Mouse (Mus musculus): ENCODE results near the gene Ldlrad2. TPM values are rescaled to one million over a fixed set of nuclear protein-coding genes. Genes with fewer than 3 reads are reported as not detected.
"Not testable (repeated sequence)": the region's sequence is repeated elsewhere in the genome, so short reads cannot be mapped to it uniquely, and the experiment has no call there.

The Ldlrad2 gene
- total RNA-seq (2022) = not detected

DNA sequence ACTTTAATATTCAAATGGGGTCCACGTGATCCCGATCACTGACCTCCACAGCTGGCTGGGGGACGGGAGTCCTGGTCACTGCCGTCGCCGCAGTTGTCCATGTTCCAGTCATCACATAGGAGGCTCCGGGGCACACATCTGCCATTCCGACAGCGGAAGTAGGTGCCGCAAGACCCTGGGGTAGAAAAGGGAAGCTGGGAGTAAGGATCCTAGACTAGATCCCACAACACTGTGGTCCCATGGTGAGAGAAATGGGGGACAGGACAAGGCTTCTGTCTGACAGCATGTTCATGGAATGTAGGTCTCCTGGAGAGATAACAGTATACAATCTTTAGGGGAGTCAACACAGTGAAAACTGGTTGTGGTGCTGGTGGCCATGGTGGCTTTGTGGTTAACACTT is at the start of gene Ldlrad2:
Ldlrad2 (minus strand) TSS at position 101 of the 400 bp plus-strand sequence.
- no peak for DNase-seq (ENCODE audit: low spot score in 2 of 2)

DNA sequence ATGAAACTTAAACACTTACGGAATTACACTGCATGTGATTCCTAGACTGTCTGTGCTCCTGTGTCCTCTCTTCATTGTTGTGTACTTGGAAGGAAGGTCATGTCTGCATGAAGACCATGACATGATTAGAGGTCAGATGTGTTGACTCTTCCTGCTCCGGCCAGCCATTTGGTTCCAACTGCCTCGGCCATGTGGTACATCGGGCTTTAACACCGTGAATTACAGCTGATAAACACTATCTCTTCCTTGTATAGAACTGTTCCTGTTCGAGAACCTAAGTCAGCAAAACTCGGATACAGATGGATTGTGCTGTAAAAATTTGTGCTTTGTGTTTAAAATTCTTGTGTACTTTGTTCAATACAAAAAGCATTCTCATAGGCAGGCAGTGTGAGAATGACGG is 48.5 kb upstream of the Ldlrad2 start:
- DNase-seq (ENCODE audit: low spot score in 2 of 2) = no peak

DNA sequence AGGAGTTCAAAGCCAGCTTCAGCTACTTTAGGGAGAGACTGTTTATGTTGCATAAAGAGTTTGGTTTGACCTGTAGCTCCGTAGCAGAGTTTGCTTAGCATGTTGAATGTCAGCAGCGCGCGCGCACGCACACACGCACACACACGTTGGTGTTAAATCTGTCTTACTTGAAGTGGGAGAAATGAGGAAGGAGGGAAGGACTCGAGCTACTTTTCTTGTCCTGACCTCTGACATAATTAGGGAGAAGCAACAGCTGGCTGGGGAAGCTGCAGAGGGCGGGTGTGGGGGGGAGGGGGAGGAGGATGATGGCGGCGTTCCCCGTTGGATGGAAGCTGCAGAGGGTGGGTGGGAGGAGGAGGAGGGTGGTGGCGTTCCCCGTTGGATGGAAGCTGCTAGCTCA is 35.9 kb upstream of the Ldlrad2 start:
- no peak for DNase-seq (ENCODE audit: low spot score in 2 of 2)

DNA sequence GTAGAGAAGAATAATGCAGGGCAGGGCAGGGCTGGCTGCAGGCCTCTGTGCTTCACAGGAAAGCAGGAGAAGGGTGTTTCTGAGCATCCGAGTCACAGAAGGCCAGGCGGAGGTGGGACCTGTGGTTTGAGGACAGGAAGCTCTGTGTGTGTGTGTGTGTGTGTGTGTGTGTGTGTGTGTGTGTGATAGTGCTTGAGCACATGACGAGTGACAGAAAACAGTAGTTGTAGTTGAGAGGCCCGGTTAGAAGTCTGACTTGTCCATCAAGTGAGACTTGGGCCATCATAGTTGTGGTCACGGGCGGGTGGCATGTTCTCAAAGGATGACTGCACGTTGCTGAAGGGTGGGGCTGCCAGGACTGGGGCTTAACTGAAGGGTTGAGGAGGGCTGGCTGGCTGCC is 35.3 kb upstream of the Ldlrad2 start:
- DNase-seq (ENCODE audit: low spot score in 2 of 2) = no peak

DNA sequence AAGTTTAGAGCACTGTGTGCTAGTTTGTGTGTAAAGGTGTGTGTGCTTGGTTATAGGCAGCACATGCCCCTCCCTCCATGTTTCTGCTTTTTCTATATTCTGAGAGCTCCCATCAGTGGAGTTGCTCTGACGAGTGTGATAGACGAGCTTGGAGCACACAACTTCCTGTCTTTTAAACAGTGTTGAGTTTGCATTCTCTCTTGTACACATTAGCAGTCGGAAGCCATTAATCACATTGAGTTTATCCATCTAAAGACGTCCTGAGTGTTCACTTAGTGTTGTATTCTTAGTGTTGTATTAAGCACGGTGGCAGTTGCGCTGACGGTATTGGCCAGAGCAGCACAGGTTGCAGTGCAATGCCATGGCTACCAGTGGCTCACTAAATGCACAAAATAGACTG is 34.9 kb upstream of the Ldlrad2 start:
- no peak for DNase-seq (ENCODE audit: low spot score in 2 of 2)

DNA sequence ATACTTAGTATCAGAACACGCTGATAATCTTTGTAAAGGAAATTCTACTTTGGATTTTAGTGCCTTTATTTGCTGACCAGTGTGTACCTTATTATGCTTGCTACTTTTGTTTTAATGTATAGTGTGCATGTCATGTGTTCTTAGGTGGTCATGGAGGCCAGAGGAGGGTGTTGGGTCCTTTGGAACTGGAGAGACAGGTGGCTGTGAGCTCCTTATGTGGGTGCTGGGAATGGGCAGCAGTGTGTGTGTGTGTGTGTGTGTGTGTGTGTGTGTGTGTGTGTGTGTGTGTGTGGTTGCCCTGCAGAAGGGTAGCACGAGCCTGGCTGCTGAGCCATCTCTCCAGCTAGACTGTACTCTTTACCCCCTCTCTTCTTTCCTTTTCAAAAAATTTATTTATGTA is 32.7 kb upstream of the Ldlrad2 start:
- no peak for DNase-seq (ENCODE audit: low spot score in 2 of 2)

DNA sequence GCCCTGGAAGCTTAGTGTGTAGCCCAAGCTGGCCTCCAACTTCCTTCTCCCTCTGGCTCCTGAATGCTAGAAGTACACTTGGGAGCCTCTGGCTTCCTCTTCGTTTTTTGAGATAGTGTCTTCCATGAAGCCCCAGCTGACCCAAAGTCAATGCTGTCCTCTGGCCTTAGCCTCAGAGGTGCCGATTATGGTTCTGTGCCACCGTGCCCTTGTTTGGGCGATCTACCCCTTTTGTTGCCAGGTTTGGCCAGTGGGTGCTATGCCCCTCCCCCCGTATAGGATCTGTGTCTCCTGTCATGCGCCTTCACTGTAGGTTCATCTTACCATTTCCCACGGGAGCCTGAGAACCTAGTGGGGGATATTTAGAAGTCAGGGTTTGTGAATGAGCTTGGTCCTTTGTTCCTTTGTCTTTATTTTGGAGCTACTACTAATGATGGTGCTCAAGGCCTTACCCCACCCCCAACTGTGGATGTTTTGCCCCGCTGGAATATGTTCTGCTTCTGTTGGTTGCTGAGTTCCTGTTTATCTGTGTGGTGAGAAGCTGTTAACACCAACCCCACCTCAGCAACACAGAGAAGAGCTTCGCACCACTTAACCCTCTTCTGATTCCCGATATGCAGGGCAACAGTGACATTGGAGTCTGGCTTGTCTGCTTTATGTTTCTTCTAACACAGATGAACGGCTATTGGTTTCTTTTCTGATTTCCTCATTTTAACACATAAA is 29.2 kb upstream of the Ldlrad2 start:
- no peak for DNase-seq (ENCODE audit: low spot score in 2 of 2)

DNA sequence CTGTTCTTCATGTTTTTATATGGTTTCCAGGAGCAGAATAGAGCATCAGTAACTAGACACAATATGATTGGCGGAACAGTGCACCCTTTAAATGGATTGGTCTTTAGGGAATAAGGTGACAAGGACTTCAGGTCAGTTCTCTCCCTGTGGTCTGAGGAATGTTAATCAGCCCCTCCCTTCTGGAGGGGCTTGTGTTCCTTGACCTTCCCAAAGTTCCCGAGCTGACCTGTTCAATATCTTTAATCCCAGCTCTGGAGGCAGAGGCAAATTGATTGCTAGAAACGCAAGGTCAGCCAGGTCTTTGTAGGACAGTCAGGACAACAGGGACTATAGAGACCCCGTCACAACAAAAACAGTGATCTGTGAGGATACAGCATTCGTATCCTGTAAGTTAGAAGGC is 24.2 kb upstream of the Ldlrad2 start:
- DNase-seq (ENCODE audit: low spot score in 2 of 2) = no peak

DNA sequence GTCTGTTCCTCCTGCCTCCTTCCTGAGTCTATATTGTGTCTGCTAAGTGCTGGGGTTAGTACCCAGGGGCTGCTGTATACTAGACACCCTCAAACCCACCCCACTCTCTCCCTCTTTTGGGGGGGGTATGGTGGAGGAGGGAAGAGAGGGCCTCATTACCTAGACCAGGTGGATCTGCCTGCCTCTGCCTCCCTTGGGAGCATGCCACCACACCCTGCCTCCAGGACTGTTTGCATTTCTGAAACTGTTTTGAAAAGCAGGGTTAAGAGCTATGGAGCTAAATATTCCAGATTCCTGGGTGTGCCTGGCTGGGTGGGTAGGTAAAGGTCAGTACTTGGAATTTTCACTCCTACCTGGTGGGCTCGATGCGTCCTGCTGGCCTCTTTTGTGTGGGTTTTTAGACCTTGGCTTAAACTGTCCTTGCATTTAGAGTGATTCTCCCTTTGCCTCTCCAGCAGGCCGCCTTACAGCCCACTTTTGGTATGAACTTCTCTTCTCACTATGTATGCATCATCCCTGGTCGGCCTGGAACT is 22.8 kb upstream of the Ldlrad2 start:
- no peak for DNase-seq (ENCODE audit: low spot score in 2 of 2)

DNA sequence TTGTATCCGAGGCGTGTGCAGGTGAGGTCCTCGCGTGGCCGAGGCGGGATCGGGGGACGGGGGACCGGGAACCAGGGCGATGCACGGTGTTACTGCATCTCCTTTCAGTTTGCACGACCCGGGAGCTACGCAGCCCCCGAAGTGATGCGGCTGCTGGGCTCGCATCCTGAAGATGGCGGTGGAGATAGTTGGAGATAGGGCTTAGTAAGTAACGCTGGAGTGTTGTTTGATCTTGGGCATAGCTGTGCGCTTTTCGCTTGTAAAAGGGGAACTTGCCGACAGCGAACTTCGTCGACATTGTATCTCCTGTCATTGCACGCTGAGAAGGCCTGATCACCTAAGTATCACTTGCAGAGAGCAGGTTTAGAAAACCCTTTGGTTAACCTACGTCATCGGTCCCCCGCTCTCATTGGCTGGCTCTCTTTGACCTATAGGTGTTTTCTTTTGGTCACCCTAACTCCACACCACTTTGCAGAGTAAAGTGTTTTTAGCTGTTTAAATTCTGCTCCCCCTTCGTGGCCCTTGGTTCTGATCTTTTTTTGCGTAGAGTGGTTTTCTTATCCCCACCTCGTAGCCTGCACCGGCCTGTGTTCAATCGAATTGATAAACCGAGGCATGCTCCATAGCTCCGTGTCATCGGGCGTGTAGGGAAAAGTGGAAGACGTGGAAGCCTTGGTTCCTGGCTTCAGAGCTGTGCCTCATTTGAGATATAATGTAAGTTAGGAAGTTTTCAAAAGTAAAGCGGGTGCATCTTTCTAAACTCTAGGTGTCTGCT is 20.3 kb upstream of the Ldlrad2 start:
- no peak for DNase-seq (ENCODE audit: low spot score in 2 of 2)

DNA sequence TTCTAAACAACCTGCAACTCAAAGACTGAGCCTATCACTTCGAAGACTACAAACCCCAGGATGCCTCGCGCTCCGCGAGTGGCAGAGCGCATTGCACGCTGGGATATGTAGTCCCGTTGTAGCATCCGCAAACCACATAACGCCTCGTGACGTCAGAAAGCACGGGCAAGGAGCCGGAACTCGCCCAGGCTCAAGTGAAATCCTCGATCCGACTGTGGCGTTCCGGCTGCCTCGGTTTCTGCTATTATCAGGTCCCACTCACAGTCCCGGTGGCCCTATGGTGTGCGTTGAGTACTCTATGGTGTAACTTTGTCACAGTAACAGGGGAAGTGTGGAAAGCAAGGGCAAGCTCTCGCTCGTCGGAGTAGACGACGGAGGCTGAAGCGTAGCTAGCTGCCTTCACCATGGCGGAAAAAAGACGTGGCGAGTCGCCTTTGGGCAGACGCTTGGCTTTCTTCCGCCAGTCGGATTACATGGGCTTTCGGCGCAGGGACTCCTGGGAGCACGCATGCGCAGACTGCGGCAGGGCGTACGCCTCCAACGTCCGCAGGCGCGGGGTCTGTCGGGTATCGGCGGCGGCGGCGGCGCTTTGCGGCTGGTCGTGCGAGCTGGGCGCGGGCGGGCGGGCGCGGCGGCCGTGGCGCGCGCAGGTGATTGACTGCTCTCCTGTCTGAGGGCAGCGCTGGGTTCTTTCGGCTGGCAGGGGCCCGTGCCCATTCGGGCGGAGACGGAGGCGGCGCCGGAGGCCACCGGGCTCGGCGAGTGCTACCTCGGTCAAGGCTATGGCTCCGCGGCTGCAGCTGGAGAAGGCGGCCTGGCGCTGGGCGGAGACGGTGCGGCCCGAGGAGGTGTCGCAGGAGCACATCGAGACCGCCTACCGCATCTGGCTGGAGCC is 19.5 kb upstream of the Ldlrad2 start, which contains the start of gene Usp48:
Usp48 (plus strand) TSS at position 155 of the 895 bp plus-strand sequence.
- DNase-seq (ENCODE audit: low spot score in 2 of 2) = peak; percentile 96 to 97

DNA sequence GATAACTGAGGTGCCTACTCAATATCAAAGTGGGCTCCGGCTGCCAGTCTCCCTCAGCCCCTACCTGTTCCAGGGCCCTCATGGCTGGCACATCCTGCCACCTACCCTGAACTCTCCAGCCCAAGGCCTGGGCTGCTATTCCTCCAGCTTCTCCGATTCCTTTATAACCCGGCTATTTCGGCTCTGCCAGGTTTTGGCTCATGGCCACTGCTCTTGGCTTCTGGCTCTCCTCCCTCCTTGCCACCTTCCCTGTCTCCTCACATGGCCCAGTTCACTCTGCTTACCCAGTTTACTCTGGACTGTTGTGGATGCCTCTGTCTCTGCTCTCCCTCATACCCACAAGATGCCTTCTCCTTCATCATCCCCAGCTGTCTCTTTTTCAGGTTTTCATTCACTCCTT is 16.6 kb upstream of the Ldlrad2 start:
- DNase-seq (ENCODE audit: low spot score in 2 of 2) = peak; percentile 53 to 73

DNA sequence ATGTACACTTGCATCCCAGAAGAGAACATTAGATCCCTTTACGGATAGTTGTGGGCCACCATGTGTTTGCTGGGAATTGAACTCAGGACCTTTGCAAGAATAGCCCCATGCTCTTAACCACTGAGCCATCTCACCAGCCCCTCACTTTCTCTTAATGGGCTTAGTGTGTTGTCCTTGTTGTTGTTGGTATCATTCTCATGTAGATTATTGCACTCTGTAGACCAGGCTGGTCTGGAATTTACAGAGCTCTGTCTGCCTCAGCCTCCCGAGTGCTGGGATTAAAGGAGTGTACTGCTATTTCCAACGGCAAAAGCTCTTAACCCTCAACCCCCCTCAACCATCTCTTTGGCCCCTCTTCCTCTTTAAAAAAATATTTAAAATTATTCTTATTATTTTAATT is 15.2 kb upstream of the Ldlrad2 start:
- no peak for DNase-seq (ENCODE audit: low spot score in 2 of 2)

DNA sequence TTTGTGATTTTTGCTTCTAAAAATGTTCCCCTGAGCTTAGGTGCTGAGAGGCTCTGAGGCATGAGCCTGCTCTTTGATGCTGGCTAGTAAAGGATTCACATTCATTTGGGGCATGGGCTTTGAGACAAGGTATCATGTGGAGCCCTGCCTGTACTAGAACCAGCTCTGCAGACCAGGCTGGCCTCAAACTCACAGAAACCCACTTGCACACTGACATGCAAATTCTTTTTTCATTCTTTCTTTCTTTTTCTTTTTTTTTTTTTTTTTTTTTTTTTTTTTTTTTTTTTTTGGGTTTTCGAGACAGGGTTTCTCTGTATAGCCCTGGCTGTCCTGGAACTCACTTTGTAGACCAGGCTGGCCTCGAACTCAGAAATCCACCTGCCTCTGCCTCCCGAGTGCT is 14.7 kb upstream of the Ldlrad2 start:
- DNase-seq (ENCODE audit: low spot score in 2 of 2) = not testable (repeated sequence)

DNA sequence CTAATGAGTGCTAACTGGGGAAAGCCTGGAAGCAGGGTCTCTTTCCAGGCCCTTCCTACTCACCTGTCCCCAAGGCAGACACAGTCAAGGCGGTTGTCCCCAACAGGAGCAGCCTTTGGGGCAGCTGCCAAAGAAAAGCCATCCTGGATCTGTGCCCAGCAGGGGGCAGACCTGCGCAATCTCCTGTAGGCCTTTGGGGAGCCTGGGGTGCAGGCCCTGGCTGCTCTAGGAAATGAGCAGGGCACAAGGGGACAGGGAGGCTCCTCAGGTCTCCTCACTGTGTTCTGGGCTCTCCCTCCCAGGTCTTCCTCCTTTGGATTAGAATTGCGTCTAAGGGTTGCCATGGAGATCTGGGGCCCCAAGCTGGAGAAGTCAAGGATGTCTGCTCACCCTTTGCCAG is 7.4 kb upstream of the Ldlrad2 start:
- DNase-seq (ENCODE audit: low spot score in 2 of 2) = no peak

DNA sequence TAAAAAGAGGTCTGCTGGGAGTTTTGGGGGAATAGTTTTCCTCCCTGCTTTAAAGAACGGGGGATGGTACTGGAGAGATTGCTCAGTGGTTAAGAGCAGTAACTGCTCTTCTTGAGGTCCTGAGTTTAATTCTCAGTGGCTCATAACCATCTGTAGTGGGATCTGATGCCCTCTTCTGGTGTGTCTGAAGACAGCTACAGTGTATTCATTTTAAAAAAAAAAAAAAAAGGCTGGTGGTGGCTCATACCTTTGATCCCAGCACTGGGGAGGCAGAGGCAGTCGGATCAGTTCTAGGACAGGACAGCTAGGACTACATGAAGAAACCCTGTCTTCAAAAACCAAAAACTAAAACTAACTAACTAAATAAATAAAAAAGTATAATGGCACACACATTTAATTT is 5.9 kb upstream of the Ldlrad2 start:
- no peak for DNase-seq (ENCODE audit: low spot score in 2 of 2)

DNA sequence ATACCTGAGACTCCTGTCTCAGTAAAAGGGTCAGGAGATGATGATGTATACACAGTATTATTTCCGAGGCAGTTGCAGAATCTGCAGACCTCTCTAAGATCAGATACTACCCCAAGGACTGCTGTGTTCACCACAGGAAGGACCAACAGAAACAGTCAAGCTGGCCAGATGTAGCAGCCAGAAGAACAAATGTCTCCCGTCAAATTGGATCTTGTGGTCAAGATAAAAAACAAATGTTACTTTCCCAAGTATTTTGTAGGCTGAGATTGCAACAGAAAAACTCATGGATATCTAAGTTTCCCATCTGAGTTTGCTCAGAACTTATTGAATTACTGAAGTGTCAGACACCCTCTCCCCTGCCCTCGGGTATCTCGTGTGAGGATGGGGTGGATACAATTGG is 5.4 kb upstream of the Ldlrad2 start:
- no peak for DNase-seq (ENCODE audit: low spot score in 2 of 2)

DNA sequence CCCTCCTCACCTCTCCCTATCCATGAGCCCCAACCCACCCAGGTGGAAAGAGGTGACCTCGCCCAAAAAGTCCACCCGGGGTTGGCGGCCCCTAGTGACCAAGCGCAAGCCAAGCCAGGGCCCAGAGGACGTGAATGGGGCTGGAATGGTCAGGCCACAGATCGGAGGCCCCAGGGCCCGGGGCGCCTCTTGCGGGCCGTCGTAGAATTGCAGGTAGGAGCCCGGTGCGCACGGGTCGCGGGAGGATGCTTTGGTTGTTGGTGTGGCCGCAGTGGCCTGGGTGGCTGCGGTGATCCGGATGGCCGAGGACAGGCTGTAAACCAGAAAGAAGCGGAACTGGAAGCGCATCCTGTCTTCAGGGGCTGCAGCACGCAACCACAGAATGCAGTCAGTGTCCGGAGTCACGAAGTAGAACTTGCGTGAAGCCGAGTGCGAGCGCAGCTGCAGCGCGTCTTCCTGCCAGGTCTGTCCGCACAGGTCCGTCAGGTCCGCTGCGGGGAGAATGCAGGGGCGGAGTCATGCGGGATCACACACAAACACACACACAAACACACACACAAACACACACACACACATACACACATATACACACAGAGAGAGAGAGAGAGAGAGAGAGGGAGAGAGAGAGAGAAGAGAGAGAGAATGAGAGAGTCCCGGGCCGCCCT is 3.9 kb upstream of the Ldlrad2 start:
- DNase-seq (ENCODE audit: low spot score in 2 of 2) = peak in 1 of 2 experiments; percentile 34

DNA sequence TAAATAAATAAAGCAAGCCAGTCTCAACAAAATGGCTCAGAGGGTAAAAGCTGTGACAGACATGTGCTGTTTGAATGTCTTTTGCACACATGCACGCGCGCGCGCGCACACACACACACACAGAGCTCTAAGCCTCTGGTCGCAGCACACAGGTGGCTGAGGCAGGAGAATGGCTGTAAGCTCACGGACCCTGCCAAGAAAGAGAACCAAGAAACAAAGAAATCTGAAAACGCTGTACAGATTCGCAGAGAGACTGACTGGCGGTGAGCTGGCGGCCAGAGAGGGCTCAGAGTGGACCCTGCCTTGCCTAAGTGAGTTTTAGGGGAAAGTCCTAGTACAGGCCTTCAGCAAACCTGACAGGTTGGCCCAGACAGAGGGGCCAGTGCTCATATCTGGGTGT is 3.1 kb upstream of the Ldlrad2 start:
- no peak for DNase-seq (ENCODE audit: low spot score in 2 of 2)

DNA sequence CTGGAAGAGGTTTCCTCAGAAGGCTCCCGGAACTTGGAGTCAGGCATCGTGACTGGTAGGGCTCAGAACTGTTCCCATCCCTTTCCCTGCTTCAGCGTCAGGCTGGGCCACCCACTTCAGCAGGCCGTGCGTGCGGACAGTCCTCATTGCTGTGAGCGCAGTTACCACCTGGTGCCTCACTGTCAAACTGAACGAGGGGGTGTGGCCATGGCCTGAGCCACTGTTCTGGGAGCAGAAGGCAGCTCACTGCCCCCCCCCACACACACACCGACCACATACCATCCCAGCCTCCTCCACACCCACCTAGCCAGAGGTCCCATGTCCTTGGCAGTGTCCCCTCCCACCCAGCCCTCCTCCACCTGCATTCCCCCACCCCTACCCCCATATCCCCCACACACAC is 4.5 kb downstream of the Ldlrad2 start:
- DNase-seq (ENCODE audit: low spot score in 2 of 2) = no peak

DNA sequence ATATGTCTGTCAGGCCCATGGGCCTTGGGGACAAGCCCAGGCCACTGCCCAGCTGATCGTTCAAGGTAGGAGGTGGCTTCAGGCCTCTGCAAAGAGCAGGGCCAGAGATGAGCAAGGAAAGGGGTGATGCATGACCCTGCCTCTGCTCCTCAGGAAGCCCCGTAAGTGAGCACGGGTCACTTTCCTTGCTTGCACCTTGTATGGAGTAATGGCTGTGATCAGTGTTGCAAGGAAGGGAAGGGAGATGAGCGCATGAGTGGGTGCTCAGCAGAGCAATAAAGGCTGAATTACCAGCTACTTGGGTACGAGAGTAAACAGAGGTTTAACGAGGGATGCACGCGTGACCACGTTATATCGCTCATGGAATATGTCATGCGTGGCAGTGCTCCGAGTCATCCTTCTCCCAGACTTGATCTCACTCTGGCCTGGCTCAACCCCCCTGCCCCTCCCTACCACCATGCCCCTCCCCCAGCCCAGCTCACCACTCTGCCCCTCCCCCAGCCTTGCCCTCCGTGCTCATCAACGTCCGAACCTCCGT is 17.6 kb downstream of the Ldlrad2 start:
- no peak for DNase-seq (ENCODE audit: low spot score in 2 of 2)
